Mouse (Mus musculus) embryonic facial prominence, embryonic 15.5 days (tissue): ENCODE measurements around the gene Atxn1. TPM values are rescaled to one million over a fixed set of nuclear protein-coding genes. Genes with fewer than 3 reads are reported as not detected.

Experiments
- ATAC-seq: fragments of 200-750 bp; cut with Nextera tagmentation; 2 replicates; pipeline ENCODE4 v1.8.0; 2017; ENCODE audit warnings: low read depth, moderate TSS enrichment; ENCODE audit not compliant: insufficient number of reproducible peaks, low FRiP score, low TSS enrichment
- H3K27ac ChIP-seq: fragments of 300-500 bp; sonication (generic); replicated peaks from 2 replicates; pipeline ENCODE4 v1.5.1; 2015; ENCODE audit warnings: mild to moderate bottlenecking, inconsistent platforms
- H3K27me3 ChIP-seq: fragments of 300-500 bp; sonication (generic); 2 replicates; pipeline ENCODE4 v1.6.1; 2015; ENCODE audit warnings: inconsistent platforms
- H3K36me3 ChIP-seq: fragments of 300-500 bp; sonication (generic); 2 replicates; pipeline ENCODE4 v1.6.1; 2015; ENCODE audit warnings: mild to moderate bottlenecking, inconsistent platforms
- H3K4me1 ChIP-seq: fragments of 300-500 bp; sonication (generic); 2 replicates; pipeline ENCODE4 v1.6.1; 2015; ENCODE audit warnings: inconsistent platforms
- H3K4me2 ChIP-seq: fragments of 300-500 bp; sonication (generic); replicated peaks from 2 replicates; pipeline ENCODE4 v1.6.1; 2015; ENCODE audit warnings: mild to moderate bottlenecking, inconsistent platforms
- H3K4me3 ChIP-seq: fragments of 300-500 bp; sonication (generic); replicated peaks from 2 replicates; pipeline ENCODE4 v1.5.1; 2015; ENCODE audit warnings: mild to moderate bottlenecking, inconsistent platforms
- H3K9ac ChIP-seq: fragments of 300-500 bp; sonication (generic); 2 replicates; pipeline ENCODE4 v1.6.1; 2015; ENCODE audit warnings: inconsistent platforms
- H3K9me3 ChIP-seq: fragments of 300-500 bp; sonication (generic); replicated peaks from 2 replicates; pipeline ENCODE4 v1.6.1; 2016; ENCODE audit warnings: inconsistent platforms
- whole genome bisulfite sequencing: fragments of 180-500 bp; shearing (Covaris S2); methylation state at CpG from one replicate; pipeline ENCODE4 v1.1.7; 2015; 5-methylcytosine and 5-hydroxymethylcytosine counted together
- polyA plus RNA-seq: library from polyadenylated mRNA; unstranded; fragments of >200 nt; fragmentation: Nextera tagmentation; extraction: Ambion mirVana; gene quantifications from 2 replicates; pipeline ENCODE4 v1.2.1, GENCODE M21; 2015

Gene Atxn1
- polyA plus RNA-seq, 1 experiment from 2014 or later: 7.2 TPM

GRCm38 (mm10) chr13:45816670-45817069 lies 148.1 kb downstream of the Atxn1 start:
- H3K9ac ChIP-seq: no peak overlapping the region
- no peak overlapping the region for H3K4me3 ChIP-seq
- H3K27ac ChIP-seq: no peak overlapping the region
- H3K9me3 ChIP-seq: no peaks in the 10 kb centered on the region
- 37% methylated on average over 1 of the region's 1 CpGs for WGBS
- no peak for ATAC-seq
- H3K4me2 ChIP-seq: no peak overlapping the region
- H3K4me1 ChIP-seq: peaks cover 8% of the 10 kb centered on the region; the same call in 1 of the 2 replicates
- H3K36me3 ChIP-seq: no peaks in the 10 kb centered on the region
- H3K27me3 ChIP-seq: no peaks in the 10 kb centered on the region

DNA sequence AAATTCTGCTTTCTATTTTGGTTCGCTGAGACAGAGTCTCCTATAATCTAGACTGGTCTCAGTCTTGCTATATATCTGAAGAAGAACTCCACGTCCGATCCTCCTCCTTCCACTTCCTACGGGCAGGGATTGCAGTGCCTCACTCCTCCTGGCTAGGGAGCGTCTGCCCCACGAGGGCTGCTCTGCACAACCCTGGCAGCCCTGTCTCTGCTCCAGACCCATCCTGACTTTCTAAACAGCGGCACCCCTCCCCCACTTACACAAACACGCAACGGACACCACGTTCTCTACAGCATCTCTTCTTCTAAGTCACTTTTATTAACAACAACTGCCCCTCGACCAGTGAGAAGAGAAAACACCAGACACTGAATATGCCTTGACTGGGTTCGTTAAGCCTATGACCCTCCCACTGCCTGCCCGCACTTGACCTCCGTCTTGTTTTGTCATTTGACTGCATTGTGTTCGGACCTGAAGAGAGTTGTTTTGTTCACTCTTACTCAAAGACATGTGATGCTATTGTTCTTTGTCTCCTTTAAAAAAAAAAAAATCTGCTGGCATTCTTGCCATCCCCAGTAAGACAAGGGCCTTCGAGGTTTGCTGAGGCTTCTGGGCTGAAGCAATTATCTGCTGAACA lies 154.9 kb downstream of the Atxn1 start:
- WGBS: 55% methylated on average over 16 of the region's 16 CpGs
- Histone ChIP-seq H3K4me2 (no peak overlapping the region), H3K27ac (no peak overlapping the region)

GRCm38 (mm10) chr13:45807593-45808043 lies 157.2 kb downstream of the Atxn1 start:
- Histone ChIP-seq H3K9ac (no peak overlapping the region), H3K4me1 (peaks cover 14% of the 10 kb centered on the region; the same call in 1 of the 2 replicates), H3K9me3 (no peaks in the 10 kb centered on the region), H3K27ac (no peak overlapping the region), H3K4me2 (peak overlapping the region; percentile 45), H3K4me3 (peak overlapping the region; percentile 17), H3K36me3 (no peaks in the 10 kb centered on the region), H3K27me3 (no peaks in the 10 kb centered on the region)
- ATAC-seq: no peak
- 33% methylated on average over 18 of the region's 18 CpGs for WGBS

More for the DNA sequence above, 154.9 kb downstream of the Atxn1 start:
- Histone ChIP-seq H3K9me3 (no peaks in the 10 kb centered on the region), H3K4me3 (no peak overlapping the region), H3K36me3 (no peaks in the 10 kb centered on the region), H3K4me1 (peaks cover 14% of the 10 kb centered on the region; the same call in 1 of the 2 replicates), H3K9ac (no peak overlapping the region), H3K27me3 (no peaks in the 10 kb centered on the region)
- ATAC-seq: no peak

GRCm38 (mm10) chr13:45806600-45807525 lies 157.9 kb downstream of the Atxn1 start:
- no peaks in the 10 kb centered on the region for H3K36me3 ChIP-seq
- peak overlapping the region; percentile 17; the same call in 1 of the 2 replicates for H3K4me3 ChIP-seq
- H3K9ac ChIP-seq: no peak overlapping the region
- no peak overlapping the region for H3K27ac ChIP-seq
- no peak for ATAC-seq
- WGBS: 46% methylated on average over 18 of the region's 18 CpGs
- H3K4me2 ChIP-seq: no peak overlapping the region; the same call in 1 of the 2 replicates
- H3K4me1 ChIP-seq: peaks cover 14% of the 10 kb centered on the region; the same call in 1 of the 2 replicates
- H3K27me3 ChIP-seq: no peaks in the 10 kb centered on the region
- no peaks in the 10 kb centered on the region for H3K9me3 ChIP-seq

DNA sequence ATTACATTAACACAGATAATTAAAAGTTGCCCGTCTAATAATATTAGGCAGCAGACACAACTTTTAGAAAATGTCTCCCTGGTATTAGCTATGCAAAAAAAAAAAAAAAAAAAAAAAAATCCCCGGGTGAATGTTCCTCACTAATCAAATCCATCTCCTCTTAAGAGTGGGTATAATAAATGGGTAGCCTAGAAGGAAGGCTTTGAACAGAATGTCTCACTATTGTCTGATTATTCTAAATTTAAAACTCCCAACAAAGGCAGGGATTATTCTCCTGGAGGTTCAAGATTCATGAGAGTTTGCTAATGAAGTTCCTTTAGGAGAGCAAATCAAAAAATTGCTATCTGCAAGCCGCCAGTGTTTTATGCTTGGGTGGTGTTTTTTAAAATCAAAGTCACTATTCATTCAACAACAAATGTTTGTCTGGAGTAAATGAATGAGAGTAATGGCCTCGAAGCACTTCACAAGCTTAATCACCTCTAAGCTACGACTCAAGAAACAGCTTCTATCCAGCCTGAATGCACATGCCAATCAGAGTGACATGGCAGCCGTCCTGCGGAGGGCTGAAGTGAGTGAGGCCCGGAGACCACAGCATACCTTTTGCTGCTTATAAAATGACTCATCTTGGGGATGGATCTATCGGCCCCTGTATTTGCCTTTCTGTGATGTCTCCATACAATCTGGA lies 158.8 kb downstream of the Atxn1 start:
- ATAC-seq: no peak
- Histone ChIP-seq H3K4me2 (no peak overlapping the region), H3K4me1 (peaks cover 14% of the 10 kb centered on the region; the same call in 1 of the 2 replicates), H3K9me3 (no peaks in the 10 kb centered on the region), H3K27me3 (no peaks in the 10 kb centered on the region), H3K36me3 (no peaks in the 10 kb centered on the region), H3K9ac (no peak overlapping the region), H3K4me3 (no peak overlapping the region), H3K27ac (no peak overlapping the region)
- WGBS: 40% methylated on average over 9 of the region's 9 CpGs

DNA sequence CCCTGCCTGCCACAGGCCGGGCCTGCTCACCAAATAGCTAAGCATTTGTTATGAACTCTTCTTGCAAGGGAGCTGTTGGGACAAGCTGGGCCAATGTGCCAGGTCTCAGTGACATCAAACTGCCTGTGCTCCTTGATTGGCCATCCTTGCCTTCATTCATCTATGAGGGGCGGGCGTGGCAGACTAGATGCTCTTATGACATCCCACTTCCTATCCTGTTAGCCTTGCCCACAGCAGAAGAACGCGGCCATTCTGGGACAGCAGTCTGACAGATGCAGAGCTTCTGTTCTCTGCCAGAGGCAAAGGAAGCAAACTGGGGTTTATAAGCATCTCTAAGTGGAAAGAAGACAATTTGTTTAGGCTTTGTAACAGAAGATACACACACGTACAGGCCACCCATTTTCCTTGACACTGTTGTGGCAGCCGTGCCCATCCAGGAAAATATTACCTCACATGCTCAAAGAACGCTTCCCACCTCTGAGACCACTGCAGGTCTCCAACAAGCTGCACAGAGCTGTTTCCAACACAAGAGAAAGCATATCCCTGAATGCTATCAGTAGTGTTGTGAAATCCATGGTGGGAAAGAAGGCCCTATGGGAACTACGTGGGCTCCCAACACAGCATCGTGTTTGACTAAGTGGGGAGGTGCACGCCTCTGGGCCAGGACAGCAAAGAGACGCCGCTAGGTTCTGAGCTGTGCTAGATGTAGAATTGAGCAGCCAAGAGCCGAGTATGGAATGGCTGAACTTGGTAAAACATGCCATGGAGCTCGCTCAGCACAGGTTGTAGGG lies 162.0 kb downstream of the Atxn1 start:
- Histone ChIP-seq H3K27ac (no peak overlapping the region), H3K27me3 (no peaks in the 10 kb centered on the region), H3K9me3 (no peaks in the 10 kb centered on the region), H3K9ac (no peak overlapping the region), H3K4me3 (no peak overlapping the region), H3K36me3 (no peaks in the 10 kb centered on the region), H3K4me2 (no peak overlapping the region), H3K4me1 (peaks cover 5% of the 10 kb centered on the region; the same call in 1 of the 2 replicates)
- 81% methylated on average over 15 of the region's 15 CpGs for WGBS
- no peak for ATAC-seq

DNA sequence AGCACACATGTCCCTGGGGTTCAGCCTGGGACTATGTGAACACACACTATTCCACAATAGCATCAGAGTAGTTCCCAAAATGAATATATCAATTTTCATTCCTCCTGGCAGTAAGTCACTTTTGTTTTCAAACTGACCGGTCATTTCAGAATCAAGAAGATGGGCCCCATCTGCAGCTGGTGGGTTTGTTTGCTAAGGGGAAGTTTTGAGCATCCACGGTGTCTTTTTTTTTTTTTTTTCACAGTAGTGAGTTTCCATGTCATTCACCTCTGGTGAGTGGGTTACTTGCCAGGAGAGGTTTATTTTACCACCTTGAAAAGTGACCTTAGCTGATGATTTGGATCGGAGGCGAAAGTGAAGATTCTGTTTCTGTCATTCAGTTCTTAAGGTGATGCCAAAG lies 166.6 kb downstream of the Atxn1 start:
- H3K36me3 ChIP-seq: no peaks in the 10 kb centered on the region
- no peak overlapping the region for H3K9ac ChIP-seq
- H3K27ac ChIP-seq: no peak overlapping the region
- H3K4me2 ChIP-seq: no peak overlapping the region
- H3K4me1 ChIP-seq: no peaks in the 10 kb centered on the region
- H3K9me3 ChIP-seq: no peaks in the 10 kb centered on the region
- H3K27me3 ChIP-seq: no peaks in the 10 kb centered on the region
- H3K4me3 ChIP-seq: no peak overlapping the region
- WGBS: 85% methylated on average over 4 of the region's 4 CpGs
- ATAC-seq: no peak

DNA sequence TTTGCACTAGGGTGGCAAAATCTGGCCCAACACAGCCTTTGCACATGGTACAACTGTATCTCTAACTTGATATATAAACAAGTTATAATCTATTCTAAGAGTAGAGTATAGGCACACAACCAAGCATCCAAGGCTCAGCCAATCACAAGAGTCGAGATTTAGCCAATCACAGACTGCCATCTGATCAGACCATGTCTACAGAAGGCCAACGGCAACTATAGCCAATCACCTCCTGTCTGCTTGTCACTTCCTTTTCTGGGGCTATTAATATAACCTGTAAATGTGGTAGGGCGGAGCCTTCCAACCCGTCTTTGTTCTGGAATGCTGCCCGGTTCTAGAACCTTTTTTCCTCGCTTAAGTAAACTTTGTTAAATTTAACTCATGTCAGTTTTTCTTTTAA lies 167.1 kb downstream of the Atxn1 start:
- no peaks in the 10 kb centered on the region for H3K4me1 ChIP-seq
- H3K4me2 ChIP-seq: no peak overlapping the region
- 75% methylated on average over 6 of the region's 6 CpGs for WGBS

GRCm38 (mm10) chr13:45796286-45796685 lies 168.5 kb downstream of the Atxn1 start:
- no peak for ATAC-seq
- Histone ChIP-seq H3K9me3 (no peaks in the 10 kb centered on the region), H3K27ac (no peak overlapping the region), H3K4me3 (no peak overlapping the region), H3K9ac (no peak overlapping the region), H3K27me3 (no peaks in the 10 kb centered on the region), H3K4me1 (no peaks in the 10 kb centered on the region), H3K36me3 (no peaks in the 10 kb centered on the region), H3K4me2 (no peak overlapping the region)
- 79% methylated on average over 6 of the region's 6 CpGs for WGBS

More for the DNA sequence above, 167.1 kb downstream of the Atxn1 start:
- Histone ChIP-seq H3K4me3 (no peak overlapping the region), H3K9me3 (no peaks in the 10 kb centered on the region), H3K27me3 (no peaks in the 10 kb centered on the region), H3K9ac (no peak overlapping the region), H3K36me3 (no peaks in the 10 kb centered on the region), H3K27ac (no peak overlapping the region)
- ATAC-seq: no peak

GRCm38 (mm10) chr13:45793796-45794195 lies 171.0 kb downstream of the Atxn1 start:
- no peak overlapping the region for H3K4me3 ChIP-seq
- H3K27me3 ChIP-seq: no peaks in the 10 kb centered on the region
- WGBS: 70% methylated on average over 3 of the region's 3 CpGs
- no peaks in the 10 kb centered on the region for H3K4me1 ChIP-seq
- H3K27ac ChIP-seq: no peak overlapping the region
- H3K4me2 ChIP-seq: no peak overlapping the region
- ATAC-seq: no peak
- H3K9ac ChIP-seq: no peak overlapping the region
- no peaks in the 10 kb centered on the region for H3K36me3 ChIP-seq
- H3K9me3 ChIP-seq: no peaks in the 10 kb centered on the region
